Mouse (Mus musculus): ENCODE measurements at regions not wholly inside any gene's neighbourhood (a gene's known extent, or its start where the extent isn't known, plus 50 kb on each side); places are given as distances from the start of the nearest gene placed in this dataset.
A peak's percentile ranks its signal among the peaks of the same experiment; 100 is the strongest.
"Not testable (repeated sequence)": the region's sequence is repeated elsewhere in the genome, so short reads cannot be mapped to it uniquely, and the experiment has no call there.

DNA sequence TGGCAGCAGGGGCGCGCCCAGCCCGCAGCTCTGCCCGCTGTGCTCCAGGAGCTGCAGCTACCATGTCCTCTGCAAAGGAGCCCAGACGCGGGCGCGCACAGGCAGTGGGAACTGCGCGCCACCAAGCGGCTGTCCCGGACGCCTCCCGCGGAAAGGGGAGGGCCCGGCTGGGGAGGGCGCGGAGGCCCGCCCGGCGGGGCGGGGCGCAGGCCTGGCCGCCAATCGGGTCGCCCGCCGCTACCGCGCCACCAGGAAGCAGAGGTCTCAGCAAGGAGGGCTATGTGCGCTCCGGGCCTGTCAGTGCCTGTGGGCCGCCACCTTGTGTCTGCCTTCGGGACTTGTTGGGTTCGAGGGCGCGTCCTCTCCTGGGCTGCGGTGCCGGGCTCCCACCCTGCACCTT, 367.0 kb upstream of the Ywhaq start:
- not testable (repeated sequence) for H3K9me3 ChIP-seq (replicated peaks; ENCODE audit: control insufficient read depth, insufficient read depth, low read length, poor library complexity, severe bottlenecking); H3K36me3 ChIP-seq (ENCODE audit: control insufficient read depth, insufficient read depth, low read length, poor library complexity, severe bottlenecking); H3K27me3 ChIP-seq (ENCODE audit: control insufficient read depth, insufficient read depth, low read length, poor library complexity, severe bottlenecking); H3K4me1 ChIP-seq (ENCODE audit: control insufficient read depth, insufficient read depth, low read length); H3K27ac ChIP-seq (ENCODE audit: insufficient read depth, low read length)
- Histone ChIP-seq H3K9ac (ENCODE audit: low read depth, poor library complexity, severe bottlenecking) (peak overlapping the region; percentile 53; the same call in 1 of the 2 replicates), H3K4me3 (ENCODE audit: low read depth, low read length) (peak overlapping the region; percentile 43)
- peak; percentile 46 for TF ChIP-seq CTCF (IDR thresholded peaks at IDR 0.05; ENCODE audit: low read depth, low read length)
- TF ChIP-seq POLR2A (IDR thresholded peaks at IDR 0.05; ENCODE audit: insufficient read depth, low read length): peak; percentile 15

DNA sequence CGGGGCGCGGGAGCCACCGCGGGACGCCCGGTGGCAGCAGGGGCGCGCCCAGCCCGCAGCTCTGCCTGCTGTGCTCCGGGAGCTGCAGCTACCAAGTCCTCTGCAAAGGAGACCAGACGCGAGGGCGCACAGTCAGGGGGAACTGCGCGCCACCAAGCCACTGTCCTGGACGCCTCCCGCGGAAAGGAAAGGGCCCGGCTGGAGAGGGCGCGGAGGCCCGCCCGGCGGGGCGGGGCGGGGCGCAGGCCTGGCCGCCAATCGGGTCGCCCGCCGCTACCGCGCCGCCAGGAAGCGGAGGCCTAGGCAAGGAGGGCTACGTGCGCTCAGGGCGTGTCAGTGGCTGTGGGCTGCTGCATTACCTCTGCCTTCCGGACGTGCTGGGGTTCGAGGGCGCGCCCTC, 361.3 kb upstream of the Ywhaq start:
- H3K27me3 ChIP-seq (ENCODE audit: control insufficient read depth, insufficient read depth, low read length, poor library complexity, severe bottlenecking); H3K27ac ChIP-seq (ENCODE audit: insufficient read depth, low read length); H3K36me3 ChIP-seq (ENCODE audit: control insufficient read depth, insufficient read depth, low read length, poor library complexity, severe bottlenecking); H3K9me3 ChIP-seq (replicated peaks; ENCODE audit: control insufficient read depth, insufficient read depth, low read length, poor library complexity, severe bottlenecking); H3K4me1 ChIP-seq (ENCODE audit: control insufficient read depth, insufficient read depth, low read length): not testable (repeated sequence)
- H3K9ac ChIP-seq (ENCODE audit: low read depth, poor library complexity, severe bottlenecking): peak overlapping the region; percentile 91
- H3K4me3 ChIP-seq (ENCODE audit: low read depth, low read length): peak overlapping the region; percentile 59

DNA sequence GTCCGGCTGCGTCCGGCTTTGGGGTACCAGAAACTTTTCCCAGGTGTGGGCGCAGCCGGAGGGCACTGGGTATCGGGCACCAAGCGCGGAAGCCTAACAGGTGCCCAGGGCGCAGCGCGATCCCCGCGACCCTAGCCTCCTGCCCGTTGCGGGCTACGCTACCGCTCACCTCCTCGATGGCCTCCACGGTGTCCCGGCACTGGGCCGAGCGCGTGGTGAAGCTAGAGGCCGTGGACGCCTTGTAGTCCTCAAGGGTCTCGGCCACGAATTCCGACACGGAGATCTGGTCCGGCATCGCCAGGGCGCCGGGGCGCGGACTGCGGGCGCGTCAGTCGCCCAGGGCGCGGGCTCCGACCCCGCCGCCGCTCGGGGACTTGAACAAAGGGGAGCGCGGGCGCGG, 360.9 kb upstream of the Ywhaq start:
- H3K9ac ChIP-seq (ENCODE audit: low read depth, poor library complexity, severe bottlenecking): peak overlapping the region; percentile 91
- not testable (repeated sequence) for H3K27me3 ChIP-seq (ENCODE audit: control insufficient read depth, insufficient read depth, low read length, poor library complexity, severe bottlenecking); H3K9me3 ChIP-seq (replicated peaks; ENCODE audit: control insufficient read depth, insufficient read depth, low read length, poor library complexity, severe bottlenecking); H3K27ac ChIP-seq (ENCODE audit: insufficient read depth, low read length); H3K36me3 ChIP-seq (ENCODE audit: control insufficient read depth, insufficient read depth, low read length, poor library complexity, severe bottlenecking); H3K4me1 ChIP-seq (ENCODE audit: control insufficient read depth, insufficient read depth, low read length)
- H3K4me3 ChIP-seq (ENCODE audit: low read depth, low read length): peak overlapping the region; percentile 69

DNA sequence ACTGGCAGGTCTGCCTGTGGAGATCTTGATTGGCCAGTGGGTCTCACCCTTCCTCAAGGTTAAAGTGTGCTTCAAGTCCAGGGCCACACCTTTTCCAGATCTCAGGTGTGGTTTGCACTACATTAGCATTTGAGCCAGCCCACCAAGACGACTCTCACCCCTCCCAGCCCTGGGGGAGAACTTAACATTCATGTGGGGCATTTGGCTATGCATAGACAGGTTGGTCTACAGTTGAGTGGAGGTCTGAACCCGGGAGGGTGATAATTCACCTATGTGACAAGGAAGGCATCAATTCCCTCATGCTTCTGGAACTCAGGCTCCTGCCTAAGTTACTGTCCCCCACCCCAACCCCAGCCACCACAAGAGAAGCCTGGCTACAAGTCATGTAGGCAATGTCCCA, 350.3 kb upstream of the Ywhaq start:
- H3K9ac ChIP-seq (ENCODE audit: low read depth, poor library complexity, severe bottlenecking); H3K9me3 ChIP-seq (replicated peaks; ENCODE audit: control insufficient read depth, insufficient read depth, low read length, poor library complexity, severe bottlenecking); H3K27ac ChIP-seq (ENCODE audit: insufficient read depth, low read length); H3K4me3 ChIP-seq (ENCODE audit: low read depth, low read length); H3K36me3 ChIP-seq (ENCODE audit: control insufficient read depth, insufficient read depth, low read length, poor library complexity, severe bottlenecking); H3K27me3 ChIP-seq (ENCODE audit: control insufficient read depth, insufficient read depth, low read length, poor library complexity, severe bottlenecking); H3K4me1 ChIP-seq (ENCODE audit: control insufficient read depth, insufficient read depth, low read length): not testable (repeated sequence)
- TF ChIP-seq EP300 (IDR thresholded peaks at IDR 0.05; ENCODE audit: insufficient read depth, low read depth, low read length): 0 out of 2 replicates have a peak, but pooled peaks have one; percentile 30
